Mouse (Mus musculus) C2C12 (cell line): ENCODE measurements around the gene Tnxb.

Experiments used
- CEBPB ChIP-seq: IDR thresholded peaks from one replicate; pipeline ENCODE4 v1.6.1; 2011; ENCODE audit warnings: low read depth, mild to moderate bottlenecking, control low read depth, moderate library complexity
- CTCF ChIP-seq: IDR thresholded peaks from one replicate; pipeline ENCODE4 v1.5.1; 2011; ENCODE audit not compliant: control insufficient read depth, insufficient read depth, insufficient read length
- MAX ChIP-seq: IDR thresholded peaks from one replicate; pipeline ENCODE4 v1.6.1; 2011; ENCODE audit warnings: mild to moderate bottlenecking, control low read depth
- MYOG ChIP-seq: IDR thresholded peaks from one replicate; pipeline ENCODE4 v1.6.1; 2011; ENCODE audit not compliant: control insufficient read depth, insufficient read length; ENCODE audit errors: extremely low read depth
- USF1 ChIP-seq: IDR thresholded peaks from one replicate; pipeline ENCODE4 v1.6.1; 2011; ENCODE audit warnings: low read depth, mild to moderate bottlenecking, control low read depth, moderate library complexity

DNA sequence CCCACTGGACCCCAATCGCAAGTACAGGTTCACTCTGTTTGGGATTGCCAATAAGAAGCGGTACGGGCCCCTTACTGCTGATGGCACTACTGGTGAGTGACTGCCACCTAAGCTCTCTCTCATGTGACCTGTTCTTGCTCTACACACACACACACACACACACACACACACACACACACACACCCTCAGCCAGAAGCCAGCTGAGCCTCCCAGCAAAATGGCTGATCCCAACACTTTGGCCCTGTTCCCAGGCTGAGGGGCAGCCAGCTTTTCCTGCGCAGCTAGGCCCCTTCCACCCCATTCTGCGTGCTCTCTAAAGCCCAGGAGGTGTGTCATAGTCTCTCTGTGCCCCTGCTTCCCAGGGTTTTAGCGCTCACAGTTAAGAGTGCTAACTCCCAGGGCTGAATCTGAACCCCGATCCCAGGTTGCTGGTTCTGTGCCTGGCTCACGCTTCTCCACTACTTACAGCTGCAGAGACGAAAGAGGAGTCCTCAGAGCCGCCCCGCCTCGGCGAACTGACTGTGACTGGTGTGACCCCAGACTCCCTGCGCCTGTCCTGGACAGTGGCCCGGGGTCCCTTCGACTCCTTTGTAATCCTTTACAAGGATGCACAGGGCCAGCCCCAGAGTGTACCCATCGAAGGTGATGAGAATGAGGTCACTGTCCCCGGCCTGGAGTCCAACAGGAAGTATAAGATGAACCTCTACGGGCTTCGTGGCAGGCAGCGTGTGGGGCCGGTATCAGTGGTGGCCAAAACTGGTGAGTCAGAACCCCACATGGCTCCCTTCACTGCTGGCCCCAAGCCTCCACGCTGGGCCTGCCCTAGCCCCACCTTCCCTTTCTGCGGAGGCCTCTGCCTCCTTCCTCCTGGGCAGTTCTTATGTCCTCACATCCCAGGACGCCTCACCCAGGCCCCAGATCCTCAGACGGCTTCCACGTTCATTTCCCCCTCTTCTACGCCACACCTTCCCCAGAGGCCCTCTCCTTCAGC, 15.1 kb downstream of the Tnxb start:
- TF ChIP-seq CEBPB: no peak
- no peak for TF ChIP-seq CTCF
- no peak for TF ChIP-seq USF1
- no peak for TF ChIP-seq MYOG
- peak; percentile 83 for TF ChIP-seq MAX
